Mouse (Mus musculus): ENCODE results near the gene Dmwd. TPM values are rescaled to one million over a fixed set of nuclear protein-coding genes. Genes with fewer than 3 reads are reported as not detected.

The Dmwd gene
- polyA plus RNA-seq, 1 experiment = 16.3 TPM

DNA sequence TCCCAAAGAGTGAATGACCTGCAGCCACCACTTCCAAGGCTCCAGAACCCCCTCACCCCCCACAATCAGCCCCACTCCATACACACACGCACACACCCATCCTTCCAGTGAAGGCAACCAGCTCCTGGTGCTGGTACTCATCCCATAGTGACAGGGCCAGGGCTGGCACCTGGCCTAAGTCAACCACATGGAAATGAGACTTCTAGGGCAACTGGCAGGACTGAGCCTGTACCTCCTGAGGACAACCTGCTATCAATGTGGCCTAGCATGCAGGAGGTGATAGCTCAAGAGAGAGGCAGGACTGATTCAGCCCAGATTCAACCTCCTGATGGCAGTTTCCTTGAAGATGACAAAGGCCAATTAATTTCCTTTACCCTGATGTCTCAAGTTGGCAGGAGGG is 24.3 kb downstream of the Dmwd start:
- 68% methylated on average over 1 of the region's 1 CpGs for WGBS

DNA sequence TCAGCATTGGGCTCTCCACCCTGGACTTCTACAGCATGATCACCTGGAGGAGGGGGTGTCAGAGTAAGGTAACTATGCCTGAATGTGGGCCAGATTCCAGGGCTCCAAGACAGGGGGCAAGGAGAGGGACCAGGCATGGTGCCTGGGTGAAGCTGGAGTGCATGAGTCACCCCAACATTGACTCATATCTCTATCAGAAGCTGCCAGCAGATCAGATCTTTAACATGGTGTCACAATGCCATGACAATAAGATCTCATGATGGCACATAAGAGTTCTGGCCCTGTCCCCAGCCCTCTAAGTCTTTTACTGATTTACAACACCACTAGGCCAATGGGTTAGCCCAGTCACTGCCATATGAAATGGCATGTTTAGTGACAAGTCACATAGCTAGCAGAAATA is 27.7 kb downstream of the Dmwd start:
- no peaks in the 10 kb centered on the region for H3K27me3 ChIP-seq (ENCODE audit: control insufficient read depth, insufficient read depth, low read length)
- H3K27ac ChIP-seq (ENCODE audit: insufficient read depth, low read depth, low read length) = no peak overlapping the region
- TF ChIP-seq CTCF (IDR thresholded peaks at IDR 0.05; ENCODE audit: extremely low read depth, insufficient read length, insufficient replicate concordance, low read depth, low read length) (no peak), POLR2A (IDR thresholded peaks at IDR 0.05; ENCODE audit: low read depth, low read length) (no peak)

More for the DNA sequence above, 24.3 kb downstream of the Dmwd start:
- TF ChIP-seq POLR2A (IDR thresholded peaks at IDR 0.05; ENCODE audit: low read depth, low read length) (no peak), CTCF (IDR thresholded peaks at IDR 0.05; ENCODE audit: extremely low read depth, insufficient read length, insufficient replicate concordance, low read depth, low read length) (no peak)
- no peak overlapping the region for H3K4me3 ChIP-seq (ENCODE audit: low read depth, low read length)
- no peaks in the 10 kb centered on the region for H3K36me3 ChIP-seq (ENCODE audit: control insufficient read depth, insufficient read depth, low read length)
- peaks cover under 1% of the 10 kb centered on the region; the same call in 1 of the 2 replicates for H3K4me1 ChIP-seq (ENCODE audit: control insufficient read depth, insufficient read depth, insufficient read length, low read length)
- H3K27me3 ChIP-seq (ENCODE audit: control insufficient read depth, insufficient read depth, low read length) = peaks cover under 1% of the 10 kb centered on the region; the same call in 1 of the 2 replicates
- no peak overlapping the region for H3K27ac ChIP-seq (ENCODE audit: insufficient read depth, low read depth, low read length)

DNA sequence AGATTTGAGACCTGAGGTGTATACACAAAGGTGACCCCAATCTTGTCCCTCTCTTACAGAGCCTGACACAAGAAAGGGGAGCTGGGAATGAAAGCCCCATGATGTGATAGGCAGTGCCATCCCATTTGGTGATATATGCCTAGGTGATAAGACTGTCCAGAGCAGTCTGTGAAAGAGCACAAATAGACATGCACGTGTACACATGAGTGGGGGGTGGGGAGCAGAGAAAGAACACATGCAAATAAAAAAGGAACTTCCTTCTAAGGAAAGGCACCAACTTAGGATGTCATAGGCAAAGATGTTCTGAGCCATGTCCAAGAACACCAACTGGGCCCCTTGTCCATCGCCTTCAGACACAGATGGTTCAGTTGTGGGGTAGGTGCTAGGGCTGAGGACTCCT is 28.5 kb downstream of the Dmwd start:
- no peaks in the 10 kb centered on the region for H3K36me3 ChIP-seq (ENCODE audit: control insufficient read depth, insufficient read depth, low read length)
- 71% methylated on average over 2 of the region's 2 CpGs for WGBS
- no peaks in the 10 kb centered on the region for H3K4me1 ChIP-seq (ENCODE audit: control insufficient read depth, insufficient read depth, insufficient read length, low read length)
- TF ChIP-seq POLR2A (IDR thresholded peaks at IDR 0.05; ENCODE audit: low read depth, low read length) (no peak), CTCF (IDR thresholded peaks at IDR 0.05; ENCODE audit: extremely low read depth, insufficient read length, insufficient replicate concordance, low read depth, low read length) (no peak)
- no peak overlapping the region for H3K4me3 ChIP-seq (ENCODE audit: low read depth, low read length)
- no peak overlapping the region for H3K27ac ChIP-seq (ENCODE audit: insufficient read depth, low read depth, low read length)
- H3K27me3 ChIP-seq (ENCODE audit: control insufficient read depth, insufficient read depth, low read length) = no peaks in the 10 kb centered on the region

More for the DNA sequence above, 27.7 kb downstream of the Dmwd start:
- Histone ChIP-seq H3K36me3 (ENCODE audit: control insufficient read depth, insufficient read depth, low read length) (no peaks in the 10 kb centered on the region), H3K4me3 (ENCODE audit: low read depth, low read length) (no peak overlapping the region), H3K4me1 (ENCODE audit: control insufficient read depth, insufficient read depth, insufficient read length, low read length) (no peaks in the 10 kb centered on the region)

GRCm38 (mm10) chr7:19107436-19107835 is 31.4 kb downstream of the Dmwd start:
- TF ChIP-seq POLR2A (IDR thresholded peaks at IDR 0.05; ENCODE audit: low read depth, low read length) = no peak
- TF ChIP-seq CTCF (IDR thresholded peaks at IDR 0.05; ENCODE audit: extremely low read depth, insufficient read length, insufficient replicate concordance, low read depth, low read length) = no peak
- Histone ChIP-seq H3K4me1 (ENCODE audit: control insufficient read depth, insufficient read depth, insufficient read length, low read length) (no peaks in the 10 kb centered on the region), H3K36me3 (ENCODE audit: control insufficient read depth, insufficient read depth, low read length) (no peaks in the 10 kb centered on the region), H3K27me3 (ENCODE audit: control insufficient read depth, insufficient read depth, low read length) (no peaks in the 10 kb centered on the region), H3K4me3 (ENCODE audit: low read depth, low read length) (no peak overlapping the region), H3K27ac (ENCODE audit: insufficient read depth, low read depth, low read length) (no peak overlapping the region)
- WGBS = 47% methylated on average over 3 of the region's 3 CpGs

GRCm38 (mm10) chr7:19109565-19109964 is 33.5 kb downstream of the Dmwd start:
- WGBS = 86% methylated on average over 1 of the region's 1 CpGs
- H3K36me3 ChIP-seq (ENCODE audit: control insufficient read depth, insufficient read depth, low read length) = no peaks in the 10 kb centered on the region
- no peaks in the 10 kb centered on the region for H3K27me3 ChIP-seq (ENCODE audit: control insufficient read depth, insufficient read depth, low read length)
- no peaks in the 10 kb centered on the region for H3K4me1 ChIP-seq (ENCODE audit: control insufficient read depth, insufficient read depth, insufficient read length, low read length)
- no peak overlapping the region for H3K27ac ChIP-seq (ENCODE audit: insufficient read depth, low read depth, low read length)
- H3K4me3 ChIP-seq (ENCODE audit: low read depth, low read length) = no peak overlapping the region
- TF ChIP-seq POLR2A (IDR thresholded peaks at IDR 0.05; ENCODE audit: low read depth, low read length) = no peak

DNA sequence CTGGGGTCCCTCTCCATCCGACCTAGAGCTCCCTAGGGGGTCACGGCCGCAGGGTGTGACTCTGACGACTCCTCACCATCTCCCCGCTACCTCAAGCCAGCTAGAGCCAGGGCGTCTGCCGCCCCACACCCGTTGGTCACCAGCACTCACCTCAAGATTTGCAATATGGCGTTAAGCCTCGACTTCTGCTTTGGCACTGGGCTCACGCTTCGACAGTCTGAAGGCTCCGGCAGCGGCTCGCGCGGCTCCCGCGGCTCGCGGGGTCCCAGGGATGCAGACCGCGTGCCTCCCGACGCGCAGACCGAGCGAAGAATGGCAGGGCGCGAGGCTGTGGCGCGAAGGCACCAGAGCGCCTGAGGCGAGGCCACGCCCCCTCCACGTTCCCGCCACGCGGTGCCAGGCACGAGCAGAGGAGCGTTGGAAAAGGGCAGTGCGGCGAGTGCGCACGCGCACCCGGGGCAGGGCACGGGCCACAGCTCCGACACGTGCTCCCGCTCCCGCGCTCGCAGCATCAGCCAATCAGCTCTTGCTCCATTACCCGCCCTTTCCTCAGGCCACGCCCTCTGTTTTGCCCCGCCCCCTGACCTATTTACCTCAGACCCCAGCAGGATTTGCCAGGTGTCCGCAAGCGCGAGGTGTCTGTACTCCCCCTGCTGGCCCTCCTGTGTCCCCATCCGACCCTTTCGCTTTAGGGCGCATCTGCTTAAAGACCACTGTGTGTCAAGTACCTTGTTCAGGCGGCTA is 42.2 kb downstream of the Dmwd start, which contains the start of gene Gm4969:
Gm4969 (minus strand) TSS at position 341 of the 744 bp plus-strand sequence.
- TF ChIP-seq POLR2A (IDR thresholded peaks at IDR 0.05; ENCODE audit: low read depth, low read length) (no peak), CTCF (IDR thresholded peaks at IDR 0.05; ENCODE audit: extremely low read depth, insufficient read length, insufficient replicate concordance, low read depth, low read length) (no peak)
- 37% methylated on average over 63 of the region's 64 CpGs for WGBS
- peak within 1 kb of the TSS; percentile 9; the same call in 1 of the 2 replicates for H3K4me3 ChIP-seq (ENCODE audit: low read depth, low read length)

GRCm38 (mm10) chr7:19119083-19119482 is 43.1 kb downstream of the Dmwd start:
- no peak overlapping the region for H3K27ac ChIP-seq (ENCODE audit: insufficient read depth, low read depth, low read length)
- 85% methylated on average over 8 of the region's 8 CpGs for WGBS
- no peak overlapping the region for H3K4me3 ChIP-seq (ENCODE audit: low read depth, low read length)

More for the DNA sequence above, 42.2 kb downstream of the Dmwd start, which contains the start of gene Gm4969:
- Histone ChIP-seq H3K36me3 (ENCODE audit: control insufficient read depth, insufficient read depth, low read length) (no peaks in the 10 kb centered on the region), H3K27ac (ENCODE audit: insufficient read depth, low read depth, low read length) (no peak within 1 kb of the TSS), H3K27me3 (ENCODE audit: control insufficient read depth, insufficient read depth, low read length) (no peaks in the 10 kb centered on the region), H3K4me1 (ENCODE audit: control insufficient read depth, insufficient read depth, insufficient read length, low read length) (peaks cover 7% of the 10 kb centered on the region)

More at GRCm38 (mm10) chr7:19119083-19119482, 43.1 kb downstream of the Dmwd start:
- TF ChIP-seq POLR2A (IDR thresholded peaks at IDR 0.05; ENCODE audit: low read depth, low read length) (no peak), CTCF (IDR thresholded peaks at IDR 0.05; ENCODE audit: extremely low read depth, insufficient read length, insufficient replicate concordance, low read depth, low read length) (no peak)
- Histone ChIP-seq H3K36me3 (ENCODE audit: control insufficient read depth, insufficient read depth, low read length) (no peaks in the 10 kb centered on the region), H3K4me1 (ENCODE audit: control insufficient read depth, insufficient read depth, insufficient read length, low read length) (peaks cover 7% of the 10 kb centered on the region), H3K27me3 (ENCODE audit: control insufficient read depth, insufficient read depth, low read length) (no peaks in the 10 kb centered on the region)

Data from small intestine, adult 2 months (tissue).